Mouse (Mus musculus): ENCODE data around the gene Cyth3.

Gene Cyth3

GRCm38 (mm10) chr5:143621893-143622622 is at the start of gene Cyth3:
Gene Cyth3 (plus strand): TSS chr5:143622447.
- DNase-seq: peak; percentile 95

- DNase-seq: no peak
Measured at GRCm38 (mm10) chr5:143573067-143573466, 49.2 kb upstream of the Cyth3 start.

- DNase-seq: no peak
Measured at GRCm38 (mm10) chr5:143574261-143575178, 47.7 kb upstream of the Cyth3 start.

- DNase-seq: no peak
Measured at GRCm38 (mm10) chr5:143579537-143580203, 42.6 kb upstream of the Cyth3 start.

- DNase-seq: no peak
Measured at GRCm38 (mm10) chr5:143580982-143581381, 41.3 kb upstream of the Cyth3 start.

GRCm38 (mm10) chr5:143581874-143582273 is 40.4 kb upstream of the Cyth3 start:
- no peak for DNase-seq

GRCm38 (mm10) chr5:143583081-143583480 is 39.2 kb upstream of the Cyth3 start:
- DNase-seq: no peak

- DNase-seq: no peak
Measured at GRCm38 (mm10) chr5:143584982-143585381, 37.3 kb upstream of the Cyth3 start.

GRCm38 (mm10) chr5:143586386-143586785 is 35.9 kb upstream of the Cyth3 start:
- DNase-seq: no peak

GRCm38 (mm10) chr5:143589108-143589507 is 33.1 kb upstream of the Cyth3 start:
- peak; percentile 31 for DNase-seq

GRCm38 (mm10) chr5:143592926-143593325 is 29.3 kb upstream of the Cyth3 start:
- DNase-seq: no peak

GRCm38 (mm10) chr5:143593563-143594146 is 28.6 kb upstream of the Cyth3 start:
- DNase-seq: no peak

GRCm38 (mm10) chr5:143594291-143595065 is 27.8 kb upstream of the Cyth3 start:
- no peak for DNase-seq

- DNase-seq: no peak
Measured at GRCm38 (mm10) chr5:143602051-143602450, 20.2 kb upstream of the Cyth3 start.

GRCm38 (mm10) chr5:143604157-143604774 is 18.0 kb upstream of the Cyth3 start:
- no peak for DNase-seq

GRCm38 (mm10) chr5:143606756-143607155 is 15.5 kb upstream of the Cyth3 start:
- DNase-seq: no peak

- no peak for DNase-seq
Measured at GRCm38 (mm10) chr5:143608175-143608574, 14.1 kb upstream of the Cyth3 start.

GRCm38 (mm10) chr5:143611954-143612353 is 10.3 kb upstream of the Cyth3 start:
- DNase-seq: no peak

- no peak for DNase-seq
Measured at GRCm38 (mm10) chr5:143613265-143613664, 9.0 kb upstream of the Cyth3 start.

- no peak for DNase-seq
Measured at GRCm38 (mm10) chr5:143614519-143614918, 7.7 kb upstream of the Cyth3 start.

- no peak for DNase-seq
Measured at GRCm38 (mm10) chr5:143615353-143615752, 6.9 kb upstream of the Cyth3 start.

GRCm38 (mm10) chr5:143616116-143616515 is 6.1 kb upstream of the Cyth3 start:
- no peak for DNase-seq
